Mouse (Mus musculus) activated CD4-positive, CD25-positive, alpha-beta regulatory T cell, adult 9 weeks (primary cell): ENCODE results near the gene Trpv5. TPM values are rescaled to one million over a fixed set of nuclear protein-coding genes. Genes with fewer than 3 reads are reported as not detected.

Experiments used
- polyA plus RNA-seq: library from polyadenylated mRNA; unstranded; fragments of 100-300 nt; shearing (Covaris generic); gene quantifications from one replicate; pipeline ENCODE4 v1.2.1, GENCODE M21; 2017

Trpv5 gene
- not detected for polyA plus RNA-seq

GRCm38 (mm10) chr6:41680669-41681068 lies at the start of gene Trpv5:
TSS of gene Trpv5 (minus strand) at chr6:41680769.

GRCm38 (mm10) chr6:41704123-41704522 lies 23.6 kb upstream of the Trpv5 start, which contains the start of gene Kel:
TSS of gene Kel (minus strand) at chr6:41704339.

GRCm38 (mm10) chr6:41684131-41684530 lies 3.6 kb upstream of the Trpv5 start, which contains the start of gene Llcfc1:
TSS of gene Llcfc1 (plus strand) at chr6:41684431.

GRCm38 (mm10) chr6:41636178-41636577 lies 44.4 kb downstream of the Trpv5 start, which contains the start of gene Trpv6:
TSS of gene Trpv6 (minus strand) at chr6:41636405.

GRCm38 (mm10) chr6:41605061-41605793 lies 75.3 kb downstream of the Trpv5 start, which contains the start of gene Ephb6:
TSS of gene Ephb6 (plus strand) at chr6:41605482.

Other genes starting within 250 kb of the Trpv5 start
- not detected for gene Gm10334, start 234.6 kb downstream of the Trpv5 start, polyA plus RNA-seq
- not detected for gene Prss1, start 221.8 kb downstream of the Trpv5 start, polyA plus RNA-seq
- gene Prss2, start 159.0 kb downstream of the Trpv5 start, polyA plus RNA-seq, result 1.4 TPM
- gene Ephb6, start 75.3 kb downstream of the Trpv5 start, polyA plus RNA-seq, result 49.1 TPM
- 0.50 TPM for gene Trpv6, start 44.4 kb downstream of the Trpv5 start, polyA plus RNA-seq
- not detected for gene Llcfc1, start 3.7 kb upstream of the Trpv5 start, polyA plus RNA-seq
- 0.67 TPM for gene Kel, start 23.6 kb upstream of the Trpv5 start, polyA plus RNA-seq
- 0.07 TPM for gene Olfr459, start 94.4 kb upstream of the Trpv5 start, polyA plus RNA-seq
- not detected for gene Pip, start 166.8 kb upstream of the Trpv5 start, polyA plus RNA-seq
- gene Sval2, start 172.2 kb upstream of the Trpv5 start, polyA plus RNA-seq, result not detected